Mouse (Mus musculus) hindbrain, embryonic 12.5 days (tissue): ENCODE measurements at regions not wholly inside any gene's neighbourhood (a gene's known extent, or its start where the extent isn't known, plus 50 kb on each side); places are given as distances from the start of the nearest gene placed in this dataset.

Experiments
- ATAC-seq: fragments of 200-750 bp; cut with Nextera tagmentation; 2 replicates; pipeline ENCODE4 v1.8.0; 2017; ENCODE audit warnings: moderate TSS enrichment; ENCODE audit not compliant: low FRiP score
- H3K27ac ChIP-seq: fragments of 300-500 bp; sonication (generic); 2 replicates; pipeline ENCODE4 v1.5.1; 2016; ENCODE audit warnings: mild to moderate bottlenecking
- H3K27me3 ChIP-seq: fragments of 300-500 bp; sonication (generic); 2 replicates; pipeline ENCODE4 v1.6.1; 2016; ENCODE audit warnings: mild to moderate bottlenecking
- H3K36me3 ChIP-seq: fragments of 300-500 bp; sonication (generic); 2 replicates; pipeline ENCODE4 v1.6.1; 2016; ENCODE audit warnings: mild to moderate bottlenecking
- H3K4me1 ChIP-seq: fragments of 300-500 bp; sonication (generic); 2 replicates; pipeline ENCODE4 v1.6.1; 2016
- H3K4me2 ChIP-seq: fragments of 300-500 bp; sonication (generic); replicated peaks from 2 replicates; pipeline ENCODE4 v1.6.1; 2016; ENCODE audit warnings: mild to moderate bottlenecking
- H3K4me3 ChIP-seq: fragments of 300-500 bp; sonication (generic); 2 replicates; pipeline ENCODE4 v1.5.1; 2016; ENCODE audit warnings: mild to moderate bottlenecking
- H3K9ac ChIP-seq: fragments of 300-500 bp; sonication (generic); 2 replicates; pipeline ENCODE4 v1.6.1; 2016; ENCODE audit warnings: mild to moderate bottlenecking, moderate library complexity
- H3K9me3 ChIP-seq: fragments of 300-500 bp; sonication (generic); replicated peaks from 2 replicates; pipeline ENCODE4 v1.6.1; 2016; ENCODE audit warnings: mild to moderate bottlenecking
- WGBS: fragments of 180-500 bp; shearing (Covaris S2); methylation state at CpG from one replicate; pipeline ENCODE4 v1.1.7; 2016; 5-methylcytosine and 5-hydroxymethylcytosine counted together

GRCm38 (mm10) chr10:37473086-37473485 lies 334.4 kb upstream of the Marcks start:
- H3K4me2 ChIP-seq = no peak overlapping the region
- H3K9me3 ChIP-seq = no peaks in the 10 kb centered on the region
- H3K4me1 ChIP-seq = no peaks in the 10 kb centered on the region
- WGBS = 73% methylated on average over 5 of the region's 5 CpGs
- H3K4me3 ChIP-seq = no peak overlapping the region
- no peaks in the 10 kb centered on the region for H3K27me3 ChIP-seq
- H3K36me3 ChIP-seq = no peaks in the 10 kb centered on the region
- no peak overlapping the region for H3K9ac ChIP-seq
- ATAC-seq = no peak
- no peak overlapping the region for H3K27ac ChIP-seq

GRCm38 (mm10) chr10:37457384-37457783 lies 318.7 kb upstream of the Marcks start:
- H3K4me3 ChIP-seq = no peak overlapping the region
- no peak overlapping the region for H3K4me2 ChIP-seq
- H3K27me3 ChIP-seq = no peaks in the 10 kb centered on the region
- H3K9me3 ChIP-seq = no peaks in the 10 kb centered on the region
- H3K4me1 ChIP-seq = no peaks in the 10 kb centered on the region
- ATAC-seq = no peak
- no peak overlapping the region for H3K9ac ChIP-seq
- H3K36me3 ChIP-seq = no peaks in the 10 kb centered on the region
- 83% methylated on average over 2 of the region's 2 CpGs for WGBS
- H3K27ac ChIP-seq = no peak overlapping the region

- Histone ChIP-seq H3K36me3 (no peaks in the 10 kb centered on the region), H3K27me3 (no peaks in the 10 kb centered on the region), H3K27ac (no peak overlapping the region), H3K4me1 (no peaks in the 10 kb centered on the region), H3K9me3 (no peaks in the 10 kb centered on the region), H3K4me2 (no peak overlapping the region), H3K9ac (no peak overlapping the region), H3K4me3 (no peak overlapping the region)
- no peak for ATAC-seq
- 88% methylated on average over 2 of the region's 2 CpGs for WGBS
These were observed 311.2 kb upstream of the Marcks start for GRCm38 (mm10) chr10:37449894-37450293.

GRCm38 (mm10) chr10:37447333-37448204 lies 308.8 kb upstream of the Marcks start:
- Histone ChIP-seq H3K4me2 (no peak overlapping the region), H3K4me1 (no peaks in the 10 kb centered on the region), H3K4me3 (no peak overlapping the region), H3K9ac (no peak overlapping the region), H3K27me3 (no peaks in the 10 kb centered on the region), H3K9me3 (no peaks in the 10 kb centered on the region), H3K27ac (no peak overlapping the region), H3K36me3 (no peaks in the 10 kb centered on the region)
- WGBS = 75% methylated on average over 4 of the region's 4 CpGs
- ATAC-seq = no peak

GRCm38 (mm10) chr10:37439863-37440613 lies 301.3 kb upstream of the Marcks start:
- Histone ChIP-seq H3K27ac (no peak overlapping the region), H3K36me3 (no peaks in the 10 kb centered on the region), H3K4me3 (no peak overlapping the region), H3K9me3 (no peaks in the 10 kb centered on the region), H3K4me1 (no peaks in the 10 kb centered on the region), H3K9ac (no peak overlapping the region), H3K4me2 (no peak overlapping the region), H3K27me3 (no peaks in the 10 kb centered on the region)
- WGBS = 58% methylated on average over 4 of the region's 4 CpGs
- peak; percentile 79; the same call in 1 of the 2 replicates for ATAC-seq

- no peak for ATAC-seq
- Histone ChIP-seq H3K27ac (no peak overlapping the region), H3K36me3 (no peaks in the 10 kb centered on the region), H3K27me3 (no peaks in the 10 kb centered on the region), H3K4me3 (no peak overlapping the region), H3K9ac (no peak overlapping the region), H3K4me1 (no peaks in the 10 kb centered on the region), H3K4me2 (no peak overlapping the region), H3K9me3 (no peaks in the 10 kb centered on the region)
- 69% methylated on average over 3 of the region's 3 CpGs for WGBS
These were observed 299.6 kb upstream of the Marcks start for GRCm38 (mm10) chr10:37438312-37438711.

GRCm38 (mm10) chr10:37436849-37437248 lies 298.1 kb upstream of the Marcks start:
- ATAC-seq = no peak
- Histone ChIP-seq H3K4me1 (no peaks in the 10 kb centered on the region), H3K9ac (no peak overlapping the region), H3K4me3 (no peak overlapping the region), H3K27me3 (no peaks in the 10 kb centered on the region), H3K9me3 (no peaks in the 10 kb centered on the region), H3K36me3 (no peaks in the 10 kb centered on the region), H3K27ac (no peak overlapping the region), H3K4me2 (no peak overlapping the region)

GRCm38 (mm10) chr10:37434229-37434628 lies 295.5 kb upstream of the Marcks start:
- no peaks in the 10 kb centered on the region for H3K27me3 ChIP-seq
- H3K36me3 ChIP-seq = no peaks in the 10 kb centered on the region
- no peak overlapping the region for H3K27ac ChIP-seq
- H3K4me1 ChIP-seq = no peaks in the 10 kb centered on the region
- no peaks in the 10 kb centered on the region for H3K9me3 ChIP-seq
- H3K4me3 ChIP-seq = no peak overlapping the region
- no peak overlapping the region for H3K9ac ChIP-seq
- ATAC-seq = no peak
- WGBS = 64% methylated on average over 5 of the region's 5 CpGs
- H3K4me2 ChIP-seq = no peak overlapping the region

- H3K4me3 ChIP-seq = no peak overlapping the region
- H3K4me2 ChIP-seq = no peak overlapping the region
- no peaks in the 10 kb centered on the region for H3K4me1 ChIP-seq
- ATAC-seq = no peak
- H3K36me3 ChIP-seq = no peaks in the 10 kb centered on the region
- WGBS = 74% methylated on average over 1 of the region's 1 CpGs
- H3K27ac ChIP-seq = no peak overlapping the region
- no peaks in the 10 kb centered on the region for H3K9me3 ChIP-seq
- H3K27me3 ChIP-seq = no peaks in the 10 kb centered on the region
- H3K9ac ChIP-seq = no peak overlapping the region
These were observed 284.3 kb upstream of the Marcks start for GRCm38 (mm10) chr10:37423047-37423446.

GRCm38 (mm10) chr10:37422612-37423011 lies 283.9 kb upstream of the Marcks start:
- no peak overlapping the region for H3K9ac ChIP-seq
- no peak overlapping the region for H3K4me2 ChIP-seq
- WGBS = 70% methylated on average over 2 of the region's 2 CpGs
- no peaks in the 10 kb centered on the region for H3K4me1 ChIP-seq
- no peaks in the 10 kb centered on the region for H3K27me3 ChIP-seq
- H3K36me3 ChIP-seq = no peaks in the 10 kb centered on the region
- ATAC-seq = no peak
- no peak overlapping the region for H3K4me3 ChIP-seq
- H3K9me3 ChIP-seq = no peaks in the 10 kb centered on the region
- no peak overlapping the region for H3K27ac ChIP-seq

GRCm38 (mm10) chr10:37416321-37416720 lies 277.6 kb upstream of the Marcks start:
- WGBS = 82% methylated on average over 1 of the region's 1 CpGs
- Histone ChIP-seq H3K27ac (no peak overlapping the region), H3K9me3 (no peaks in the 10 kb centered on the region), H3K27me3 (no peaks in the 10 kb centered on the region), H3K4me2 (no peak overlapping the region), H3K9ac (no peak overlapping the region), H3K36me3 (no peaks in the 10 kb centered on the region), H3K4me1 (no peaks in the 10 kb centered on the region), H3K4me3 (no peak overlapping the region)
- ATAC-seq = no peak

- H3K9me3 ChIP-seq = no peaks in the 10 kb centered on the region
- H3K27ac ChIP-seq = no peak overlapping the region
- H3K4me1 ChIP-seq = no peaks in the 10 kb centered on the region
- no peaks in the 10 kb centered on the region for H3K27me3 ChIP-seq
- H3K9ac ChIP-seq = no peak overlapping the region
- ATAC-seq = no peak
- no peak overlapping the region for H3K4me2 ChIP-seq
- no peak overlapping the region for H3K4me3 ChIP-seq
- WGBS = 85% methylated on average over 1 of the region's 1 CpGs
- H3K36me3 ChIP-seq = no peaks in the 10 kb centered on the region
These were observed 273.7 kb upstream of the Marcks start for GRCm38 (mm10) chr10:37412401-37412800.

GRCm38 (mm10) chr10:37409749-37410148 lies 271.0 kb upstream of the Marcks start:
- no peak for ATAC-seq
- Histone ChIP-seq H3K4me2 (no peak overlapping the region), H3K9ac (no peak overlapping the region), H3K36me3 (no peaks in the 10 kb centered on the region), H3K27ac (no peak overlapping the region), H3K4me1 (no peaks in the 10 kb centered on the region), H3K9me3 (no peaks in the 10 kb centered on the region), H3K27me3 (no peaks in the 10 kb centered on the region), H3K4me3 (no peak overlapping the region)
- 65% methylated on average over 1 of the region's 1 CpGs for WGBS
